Comparison of ENCODE assay signal across 8 mouse cellular contexts in genomic region chr2:164531169-164531568, GRCm38 (mm10). TPM values are rescaled to one million over a fixed set of nuclear protein-coding genes. Genes with fewer than 3 reads are reported as not detected.
A peak's percentile ranks its signal among the peaks of the same experiment; 100 is the strongest.
DNase-seq lines count a peak whose midpoint lies in the region; ATAC-seq and TF ChIP-seq lines count a peak whose summit lies in the region.

No protein-coding gene starts in this region.

- WGBS in hindbrain, embryonic 11.5 days = 11% methylated on average over 3 of the region's 3 CpGs
- 7% methylated on average over 3 of the region's 3 CpGs for WGBS in hindbrain, embryonic 16.5 days
- 4% methylated on average over 3 of the region's 3 CpGs for WGBS in intestine, embryonic 16.5 days

- no peak overlapping the region for H3K27ac ChIP-seq in hindbrain, embryonic 11.5 days (ENCODE audit: low read depth, low read length)
- H3K27ac ChIP-seq in hindbrain, embryonic 16.5 days (ENCODE audit: low read depth, low read length) = no peak overlapping the region
- no peak overlapping the region for H3K27ac ChIP-seq in bone marrow macrophage, adult 2 months (ENCODE audit: insufficient read depth, low read depth, low read length)
- H3K27ac ChIP-seq in intestine, embryonic 16.5 days (ENCODE audit: low read length) = no peak overlapping the region

- H3K9me3 ChIP-seq in hindbrain, embryonic 11.5 days (ENCODE audit: control insufficient read depth, low read length) = no peaks in the 10 kb centered on the region
- H3K9me3 ChIP-seq in hindbrain, embryonic 16.5 days (ENCODE audit: control insufficient read depth, low read length) = no peaks in the 10 kb centered on the region; the same call in 1 of the 2 replicates
- no peaks in the 10 kb centered on the region for H3K9me3 ChIP-seq in intestine, embryonic 16.5 days (ENCODE audit: control insufficient read depth, low read length)

- no peaks in the 10 kb centered on the region for H3K27me3 ChIP-seq in hindbrain, embryonic 11.5 days (ENCODE audit: control insufficient read depth, insufficient read depth, low read length)
- no peaks in the 10 kb centered on the region for H3K27me3 ChIP-seq in hindbrain, embryonic 16.5 days (replicated peaks; ENCODE audit: control insufficient read depth, insufficient read depth, low read length)
- no peaks in the 10 kb centered on the region for H3K27me3 ChIP-seq in intestine, embryonic 16.5 days (replicated peaks; ENCODE audit: control insufficient read depth, insufficient read depth, low read length)

- no peak for ATAC-seq in hindbrain, embryonic 11.5 days (ENCODE audit: low FRiP score)
- no peak for ATAC-seq in hindbrain, embryonic 16.5 days
- peak; percentile 56 for ATAC-seq in erythroblast, adult 5-6 weeks (replicated peaks; ENCODE audit: low FRiP score, poor library complexity, severe bottlenecking)
- ATAC-seq in intestine, embryonic 16.5 days = peak; percentile 33; the same call in 1 of the 2 replicates

- H3K9ac ChIP-seq in hindbrain, embryonic 11.5 days (ENCODE audit: low read depth, low read length) = no peak overlapping the region
- no peak overlapping the region for H3K9ac ChIP-seq in hindbrain, embryonic 16.5 days (ENCODE audit: low read depth, low read length)
- H3K9ac ChIP-seq in intestine, embryonic 16.5 days (ENCODE audit: low read depth, low read length) = no peak overlapping the region

- DNase-seq in hindbrain, embryonic 11.5 days (ENCODE audit: low spot score) = peak; percentile 82
- peak; percentile 85 to 87 for DNase-seq in left cerebral cortex, postnatal 14 days (ENCODE audit: low spot score in 2 of 2)
- DNase-seq in naive thymus-derived CD4-positive, alpha-beta T cell, adult 2 months (ENCODE audit: low read depth) = peak; percentile 87
- peak; percentile 87 for DNase-seq in testis, postnatal 10 days (ENCODE audit: low spot score)

- no peaks in the 10 kb centered on the region for H3K36me3 ChIP-seq in hindbrain, embryonic 11.5 days (ENCODE audit: control insufficient read depth, insufficient read depth, low read length)
- H3K36me3 ChIP-seq in hindbrain, embryonic 16.5 days (ENCODE audit: control insufficient read depth, insufficient read depth, low read length) = no peaks in the 10 kb centered on the region
- no peaks in the 10 kb centered on the region for H3K36me3 ChIP-seq in intestine, embryonic 16.5 days (ENCODE audit: control insufficient read depth, insufficient read depth, low read length)

- peak; percentile 52 for TF ChIP-seq CTCF in bone marrow macrophage, adult 2 months (IDR thresholded peaks at IDR 0.05; ENCODE audit: low read depth, low read length)

- TF ChIP-seq POLR2A in bone marrow macrophage, adult 2 months (IDR thresholded peaks at IDR 0.05; ENCODE audit: borderline replicate concordance, low read depth, low read length) = no peak

- H3K4me1 ChIP-seq in hindbrain, embryonic 11.5 days (replicated peaks; ENCODE audit: control insufficient read depth, insufficient read depth, low read length) = no peaks in the 10 kb centered on the region
- H3K4me1 ChIP-seq in hindbrain, embryonic 16.5 days (ENCODE audit: control insufficient read depth, insufficient read depth, low read depth, low read length) = no peaks in the 10 kb centered on the region
- peaks cover 5% of the 10 kb centered on the region; the same call in 1 of the 2 replicates for H3K4me1 ChIP-seq in bone marrow macrophage, adult 2 months (ENCODE audit: control insufficient read depth, insufficient read depth, low read length)
- no peaks in the 10 kb centered on the region for H3K4me1 ChIP-seq in intestine, embryonic 16.5 days (ENCODE audit: control insufficient read depth, insufficient read depth, low read length)

- intact Hi-C loops in left cerebral cortex, postnatal 14 days (cut with DNase I) = no loop called here

- H3K4me3 ChIP-seq in hindbrain, embryonic 11.5 days (ENCODE audit: low read depth, low read length) = no peak overlapping the region
- H3K4me3 ChIP-seq in hindbrain, embryonic 16.5 days (ENCODE audit: low read length) = no peak overlapping the region
- no peak overlapping the region for H3K4me3 ChIP-seq in bone marrow macrophage, adult 2 months (ENCODE audit: insufficient read depth, low read length)
- H3K4me3 ChIP-seq in intestine, embryonic 16.5 days (ENCODE audit: low read length) = no peak overlapping the region

- H3K4me2 ChIP-seq in hindbrain, embryonic 11.5 days (replicated peaks; ENCODE audit: low read depth, low read length) = no peak overlapping the region
- no peak overlapping the region for H3K4me2 ChIP-seq in hindbrain, embryonic 16.5 days (ENCODE audit: low read length)
- H3K4me2 ChIP-seq in intestine, embryonic 16.5 days (ENCODE audit: low read depth, low read length) = no peak overlapping the region

RNA-seq across cellular contexts. Expression of gene Wfdc2, which starts 31.0 kb away (rescaled TPM):
- polyA plus RNA-seq in hindbrain, embryonic 11.5 days (2014; fragmentation: Nextera tagmentation; extraction: Ambion mirVana) = 22.9 TPM in 2 replicates
- polyA plus RNA-seq in hindbrain, embryonic 16.5 days (2015; fragmentation: Nextera tagmentation; extraction: Ambion mirVana) = 2.9 TPM in 2 replicates
- not detected in 2 replicates for polyA plus RNA-seq in bone marrow macrophage, adult 2 months (2012; ENCODE audit: insufficient read depth, insufficient read length, missing spikeins)
- total RNA-seq in erythroblast, adult 5-6 weeks (2015; ENCODE audit: low replicate concordance) = not detected in 2 replicates
- total RNA-seq in erythroblast, adult 5-6 weeks (2017; ENCODE audit: low replicate concordance) = not detected in 2 replicates
- polyA plus RNA-seq in intestine, embryonic 16.5 days (2015; fragmentation: Nextera tagmentation; extraction: Ambion mirVana) = 36.8 and 42.4 TPM in 2 replicates
- total RNA-seq in left cerebral cortex, postnatal 14 days (2021) = 1 to 10 TPM; 1.0 to 1.6 TPM

RNA-seq across cellular contexts. Expression of gene Pigt, which starts 33.8 kb away (rescaled TPM):
- 47.9 and 56.8 TPM in 2 replicates for polyA plus RNA-seq in hindbrain, embryonic 11.5 days (2014; fragmentation: Nextera tagmentation; extraction: Ambion mirVana)
- polyA plus RNA-seq in hindbrain, embryonic 16.5 days (2015; fragmentation: Nextera tagmentation; extraction: Ambion mirVana) = 97.7 and 101 TPM in 2 replicates
- polyA plus RNA-seq in bone marrow macrophage, adult 2 months (2012; ENCODE audit: insufficient read depth, insufficient read length, missing spikeins) = 58.5 and 80.9 TPM in 2 replicates
- 13.6 and 17.1 TPM in 2 replicates for total RNA-seq in erythroblast, adult 5-6 weeks (2015; ENCODE audit: low replicate concordance)
- total RNA-seq in erythroblast, adult 5-6 weeks (2017; ENCODE audit: low replicate concordance) = 7.0 and 8.6 TPM in 2 replicates
- polyA plus RNA-seq in intestine, embryonic 16.5 days (2015; fragmentation: Nextera tagmentation; extraction: Ambion mirVana) = 59.1 and 61.4 TPM in 2 replicates
- total RNA-seq in left cerebral cortex, postnatal 14 days (2021) = 100 to 1,000 TPM; 115 to 122 TPM

RNA-seq across cellular contexts. Expression of gene Spint3, which starts 42.1 kb away (rescaled TPM):
- polyA plus RNA-seq in hindbrain, embryonic 11.5 days (2014; fragmentation: Nextera tagmentation; extraction: Ambion mirVana) = not detected in 2 replicates
- polyA plus RNA-seq in hindbrain, embryonic 16.5 days (2015; fragmentation: Nextera tagmentation; extraction: Ambion mirVana) = not detected in 2 replicates
- polyA plus RNA-seq in bone marrow macrophage, adult 2 months (2012; ENCODE audit: insufficient read depth, insufficient read length, missing spikeins) = not detected in 2 replicates
- not detected in 2 replicates for total RNA-seq in erythroblast, adult 5-6 weeks (2015; ENCODE audit: low replicate concordance)
- not detected in 2 replicates for total RNA-seq in erythroblast, adult 5-6 weeks (2017; ENCODE audit: low replicate concordance)
- not detected in 2 replicates for polyA plus RNA-seq in intestine, embryonic 16.5 days (2015; fragmentation: Nextera tagmentation; extraction: Ambion mirVana)
- not detected for total RNA-seq in left cerebral cortex, postnatal 14 days (2021)

RNA-seq across cellular contexts. Expression of gene Dbndd2, which starts 45.3 kb away (rescaled TPM):
- 2.4 and 3.8 TPM in 2 replicates for polyA plus RNA-seq in hindbrain, embryonic 11.5 days (2014; fragmentation: Nextera tagmentation; extraction: Ambion mirVana)
- 23.8 and 27.3 TPM in 2 replicates for polyA plus RNA-seq in hindbrain, embryonic 16.5 days (2015; fragmentation: Nextera tagmentation; extraction: Ambion mirVana)
- polyA plus RNA-seq in bone marrow macrophage, adult 2 months (2012; ENCODE audit: insufficient read depth, insufficient read length, missing spikeins) = 67.6 and 75.8 TPM in 2 replicates
- 2.1 TPM in 1 of 2 replicates, not detected in the other for total RNA-seq in erythroblast, adult 5-6 weeks (2015; ENCODE audit: low replicate concordance)
- total RNA-seq in erythroblast, adult 5-6 weeks (2017; ENCODE audit: low replicate concordance) = 0.84 and 3.9 TPM in 2 replicates
- polyA plus RNA-seq in intestine, embryonic 16.5 days (2015; fragmentation: Nextera tagmentation; extraction: Ambion mirVana) = 16.0 and 16.4 TPM in 2 replicates
- 100 to 1,000 TPM; 112 to 116 TPM for total RNA-seq in left cerebral cortex, postnatal 14 days (2021)

RNA-seq across cellular contexts. Expression of gene Wfdc6a, which starts 54.1 kb away (rescaled TPM):
- not detected in 2 replicates for polyA plus RNA-seq in hindbrain, embryonic 11.5 days (2014; fragmentation: Nextera tagmentation; extraction: Ambion mirVana)
- polyA plus RNA-seq in hindbrain, embryonic 16.5 days (2015; fragmentation: Nextera tagmentation; extraction: Ambion mirVana) = 0.20 TPM in 2 replicates
- polyA plus RNA-seq in bone marrow macrophage, adult 2 months (2012; ENCODE audit: insufficient read depth, insufficient read length, missing spikeins) = not detected in 2 replicates
- not detected in 2 replicates for total RNA-seq in erythroblast, adult 5-6 weeks (2015; ENCODE audit: low replicate concordance)
- not detected in 2 replicates for total RNA-seq in erythroblast, adult 5-6 weeks (2017; ENCODE audit: low replicate concordance)
- polyA plus RNA-seq in intestine, embryonic 16.5 days (2015; fragmentation: Nextera tagmentation; extraction: Ambion mirVana) = 0.59 and 1.4 TPM in 2 replicates
- under 1 TPM; 0.72 to 0.92 TPM for total RNA-seq in left cerebral cortex, postnatal 14 days (2021)

Comparison
In these comparisons a context has a peak if more than half of its experiments do, and no peak if none do; other contexts are left out.
1. ATAC-seq: peak in erythroblast, adult 5-6 weeks (single experiment) and intestine, embryonic 16.5 days (single experiment); none in hindbrain, embryonic 11.5 days (single experiment) and hindbrain, embryonic 16.5 days (single experiment).
2. Peak in every context shown above with its lines, with median percentiles within 50 percentile points of each other: DNase-seq.